Mouse (Mus musculus) left cerebral cortex, postnatal 25 days (tissue): ENCODE measurements around the gene Wbp2. TPM values are rescaled to one million over a fixed set of nuclear protein-coding genes. Genes with fewer than 3 reads are reported as not detected.
A peak's percentile ranks its signal among the peaks of the same experiment; 100 is the strongest.

Experiments used
- DNase-seq, 2 experiments: peaks; one replicate each; pipeline ENCODE4 v3.0.0; 2022; ENCODE audit warnings: low spot score in 2 of 2, mixed read lengths in 1 of 2
- intact Hi-C: fragments of 180-260 bp; cut with DNase I; formaldehyde crosslinking; loops from one replicate; pipeline ENCODE4 v1.15.1; 2025
- total RNA-seq, 2 experiments: library from RNA; stranded (reverse); gene quantifications; 2 replicates each; pipeline ENCODE4 v1.2.3; 2021

The Wbp2 gene
- total RNA-seq, 2 experiments from 2014 or later, result 342 to 363 TPM

GRCm38 (mm10) chr11:116111067-116111466 is 24.3 kb upstream of the Wbp2 start:
- intact Hi-C loops, result loop anchor here (2.0 kb wide), 1 partner anchor 16 kb away; the partner anchor contains the start of gene Trim47
- no peak for DNase-seq

- no peak for DNase-seq
- intact Hi-C loops, result loop anchor here (2.0 kb wide), 1 partner anchor 16 kb away; the partner anchor contains the start of gene Trim47
Measured at GRCm38 (mm10) chr11:116110540-116110939, 23.7 kb upstream of the Wbp2 start.

- DNase-seq, result no peak
- intact Hi-C loops, result loop anchor here (2.0 kb wide), 1 partner anchor 17 kb away; the partner anchor contains the start of gene Trim47
Measured at GRCm38 (mm10) chr11:116110131-116110530, 23.3 kb upstream of the Wbp2 start.

GRCm38 (mm10) chr11:116109441-116110081 is 22.8 kb upstream of the Wbp2 start:
- no peak for DNase-seq
- intact Hi-C loops, result loop anchor here (2.0 to 10.0 kb wide), 3 partner anchors 17 to 345 kb away; partner anchors contain the start of genes Recql5, Sap30bp and Trim47

GRCm38 (mm10) chr11:116108464-116109137 is 21.8 kb upstream of the Wbp2 start:
- peak in 1 of 2 experiments; percentile 48 for DNase-seq
- intact Hi-C loops, result loop anchor here (10.0 kb wide), 2 partner anchors 174 to 346 kb away; partner anchors contain the start of genes Recql5 and Sap30bp

GRCm38 (mm10) chr11:116107777-116108285 is 21.0 kb upstream of the Wbp2 start:
- no peak for DNase-seq
- intact Hi-C loops, result loop anchor here (10.0 kb wide), 2 partner anchors 173 to 347 kb away; partner anchors contain the start of genes Recql5 and Sap30bp

GRCm38 (mm10) chr11:116106963-116107776 is 20.4 kb upstream of the Wbp2 start:
- intact Hi-C loops, result loop anchor here (10.0 kb wide), 2 partner anchors 172 to 348 kb away; partner anchors contain the start of genes Recql5 and Sap30bp
- DNase-seq, result no peak

GRCm38 (mm10) chr11:116106154-116106962 is 19.6 kb upstream of the Wbp2 start:
- DNase-seq, result no peak
- intact Hi-C loops, result loop anchor here (10.0 kb wide), 2 partner anchors 172 to 348 kb away; partner anchors contain the start of genes Recql5 and Sap30bp

- intact Hi-C loops, result loop anchor here (10.0 kb wide), 2 partner anchors 170 to 350 kb away; partner anchors contain the start of genes Recql5 and Sap30bp
- DNase-seq, result no peak
Measured at GRCm38 (mm10) chr11:116105065-116105464, 18.3 kb upstream of the Wbp2 start.

- intact Hi-C loops, result loop anchor here (10.0 kb wide), 2 partner anchors 169 to 351 kb away; partner anchors contain the start of genes Recql5 and Sap30bp
Measured at GRCm38 (mm10) chr11:116104006-116104646, 17.3 kb upstream of the Wbp2 start.

GRCm38 (mm10) chr11:116103572-116103971 is 16.8 kb upstream of the Wbp2 start:
- no peak for DNase-seq
- intact Hi-C loops, result loop anchor here (10.0 kb wide), 2 partner anchors 169 to 351 kb away; partner anchors contain the start of genes Recql5 and Sap30bp

More at GRCm38 (mm10) chr11:116104006-116104646, 17.3 kb upstream of the Wbp2 start:
- DNase-seq, result no peak

- intact Hi-C loops, result loop anchor here (10.0 kb wide), 2 partner anchors 168 to 352 kb away; partner anchors contain the start of genes Recql5 and Sap30bp
- DNase-seq, result no peak
Measured at GRCm38 (mm10) chr11:116102472-116102871, 15.7 kb upstream of the Wbp2 start.

GRCm38 (mm10) chr11:116101931-116102381 is 15.2 kb upstream of the Wbp2 start:
- DNase-seq, result no peak
- intact Hi-C loops, result loop anchor here (10.0 kb wide), 2 partner anchors 167 to 353 kb away; partner anchors contain the start of genes Recql5 and Sap30bp

- no peak for DNase-seq
- intact Hi-C loops, result loop anchor here (10.0 kb wide), 2 partner anchors 166 to 354 kb away; partner anchors contain the start of genes Recql5 and Sap30bp
Measured at GRCm38 (mm10) chr11:116100839-116101238, 14.0 kb upstream of the Wbp2 start.

GRCm38 (mm10) chr11:116100385-116100784 is 13.6 kb upstream of the Wbp2 start:
- intact Hi-C loops, result loop anchor here (10.0 kb wide), 2 partner anchors 166 to 354 kb away; partner anchors contain the start of genes Recql5 and Sap30bp
- DNase-seq, result no peak

GRCm38 (mm10) chr11:116099462-116099861 is 12.7 kb upstream of the Wbp2 start:
- intact Hi-C loops, result no loop called here
- DNase-seq, result no peak

- DNase-seq, result no peak
- intact Hi-C loops, result no loop called here
Measured at GRCm38 (mm10) chr11:116098711-116099460, 12.1 kb upstream of the Wbp2 start.
